Mouse (Mus musculus) intestine, embryonic 14.5 days (tissue): Measurements from ENCODE around the gene Mpdu1. TPM values are rescaled to one million over a fixed set of nuclear protein-coding genes. Genes with fewer than 3 reads are reported as not detected.

Experiments used
- ATAC-seq: fragments of 200-750 bp; cut with Nextera tagmentation; replicated peaks from 2 replicates; pipeline ENCODE4 v1.8.0; 2017; ENCODE audit warnings: low read depth, moderate number of reproducible peaks, moderate TSS enrichment, moderate library complexity; ENCODE audit not compliant: low FRiP score, low TSS enrichment
- DNase-seq: peaks from one replicate; pipeline ENCODE4 v3.0.0-alpha.2; 2018; ENCODE audit warnings: low spot score
- H3K27ac ChIP-seq: fragments of 300-500 bp; sonication (generic); 2 replicates; pipeline ENCODE4 v1.5.1; 2014; ENCODE audit warnings: low read depth, mild to moderate bottlenecking, control low read depth
- H3K27me3 ChIP-seq: fragments of 300-500 bp; sonication (generic); replicated peaks from 2 replicates; pipeline ENCODE4 v1.6.1; 2014; ENCODE audit warnings: low read length, control low read depth; ENCODE audit not compliant: control insufficient read depth, insufficient read depth
- H3K36me3 ChIP-seq: fragments of 300-500 bp; sonication (generic); 2 replicates; pipeline ENCODE4 v1.6.1; 2014; ENCODE audit warnings: low read length, control low read depth; ENCODE audit not compliant: control insufficient read depth, insufficient read depth
- H3K4me1 ChIP-seq: fragments of 300-500 bp; sonication (generic); replicated peaks from 2 replicates; pipeline ENCODE4 v1.6.1; 2014; ENCODE audit warnings: low read length, control low read depth, mixed read lengths; ENCODE audit not compliant: control insufficient read depth, insufficient read depth
- H3K4me2 ChIP-seq: fragments of 300-500 bp; sonication (generic); 2 replicates; pipeline ENCODE4 v1.6.1; 2014; ENCODE audit warnings: low read length
- H3K4me3 ChIP-seq: fragments of 300-500 bp; sonication (generic); 2 replicates; pipeline ENCODE4 v1.5.1; 2014; ENCODE audit warnings: low read depth, low read length, control low read depth, mixed read lengths
- H3K9ac ChIP-seq: fragments of 300-500 bp; sonication (generic); 2 replicates; pipeline ENCODE4 v1.6.1; 2014; ENCODE audit warnings: mild to moderate bottlenecking, low read length
- H3K9me3 ChIP-seq: fragments of 300-500 bp; sonication (generic); 2 replicates; pipeline ENCODE4 v1.6.1; 2016; ENCODE audit warnings: low read length, control low read depth; ENCODE audit not compliant: control insufficient read depth
- WGBS: fragments of 180-500 bp; shearing (Covaris S2); extraction: QIAGEN DNeasy Blood & Tissue Kit; methylation state at CpG from one replicate; pipeline ENCODE4 v1.1.7; 2014; 5-methylcytosine and 5-hydroxymethylcytosine counted together
- polyA plus RNA-seq: library from polyadenylated mRNA; unstranded; fragments of >200 nt; fragmentation: Nextera tagmentation; extraction: Ambion mirVana; gene quantifications from 2 replicates; pipeline ENCODE4 v1.2.1, GENCODE M21; 2014

Mpdu1 gene
- polyA plus RNA-seq, 1 experiment from 2014 or later = 39.3 TPM

DNA sequence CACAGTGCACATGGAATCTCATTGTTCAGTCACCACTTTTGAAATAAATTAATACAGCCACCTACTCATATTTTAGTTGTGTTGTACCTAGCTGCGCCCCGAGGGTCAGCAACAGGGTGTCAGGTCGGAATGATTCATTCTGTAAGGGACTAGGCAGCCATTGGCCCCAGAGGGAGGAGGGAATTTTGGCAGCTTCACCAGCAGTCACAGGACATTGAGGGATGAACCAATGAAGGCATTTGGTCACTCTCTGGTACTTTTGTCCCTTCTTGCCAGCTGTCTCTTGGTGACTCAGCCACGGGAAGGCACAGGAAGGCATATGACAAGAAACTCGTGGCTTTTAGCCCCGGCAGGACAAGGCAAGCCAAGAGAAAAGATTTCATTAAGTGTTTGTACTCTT, 1.4 kb upstream of the Mpdu1 start:
- peaks cover 12% of the 10 kb centered on the region for H3K4me1 ChIP-seq
- H3K4me2 ChIP-seq = no peak overlapping the region
- no peak overlapping the region; the same call in 1 of the 2 replicates for H3K27ac ChIP-seq
- no peak for ATAC-seq
- H3K9me3 ChIP-seq = no peaks in the 10 kb centered on the region
- no peaks in the 10 kb centered on the region for H3K27me3 ChIP-seq
- 84% methylated on average over 6 of the region's 6 CpGs for WGBS
- DNase-seq = no peak
- H3K9ac ChIP-seq = no peak overlapping the region
- no peak overlapping the region for H3K4me3 ChIP-seq
- peaks cover 67% of the 10 kb centered on the region for H3K36me3 ChIP-seq

DNA sequence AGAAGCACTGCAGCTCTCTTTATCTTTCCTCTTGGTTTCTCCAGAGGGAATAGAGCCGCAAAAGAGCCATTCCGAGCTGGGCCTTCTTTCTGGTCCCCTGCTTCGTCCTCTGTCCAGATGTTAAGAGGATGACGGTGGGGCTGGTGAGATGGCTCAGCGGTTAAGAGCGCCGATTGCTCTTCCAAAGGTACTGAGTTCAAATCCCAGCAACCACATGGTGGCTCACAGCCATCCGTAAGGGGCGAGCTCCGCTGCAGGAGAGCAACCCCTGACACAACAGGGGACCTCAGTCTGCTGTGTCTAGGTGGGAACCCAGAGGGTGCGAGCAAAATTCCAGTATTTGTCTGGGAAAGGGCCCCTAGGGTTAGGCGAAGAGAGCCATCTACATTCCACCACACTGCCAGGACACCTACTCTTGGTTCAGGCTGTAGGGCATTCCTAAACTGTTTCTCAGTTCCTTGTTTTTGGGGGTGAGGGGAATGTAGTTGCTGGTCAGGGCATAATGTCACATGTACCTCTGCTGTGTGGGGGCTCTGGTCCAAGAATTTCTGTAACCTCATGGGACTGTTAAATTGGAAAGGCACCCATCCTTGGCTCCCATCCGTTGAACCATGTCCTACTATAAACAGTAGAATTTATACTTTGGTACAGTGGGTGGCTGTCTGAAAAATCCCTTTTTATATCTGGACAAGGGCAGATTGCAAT, 677 bp upstream of the Mpdu1 start:
- ATAC-seq = peak; percentile 1; the same call in 1 of the 2 replicates
- Histone ChIP-seq H3K36me3 (peaks cover 67% of the 10 kb centered on the region), H3K9ac (peak overlapping the region; percentile 54)

DNA sequence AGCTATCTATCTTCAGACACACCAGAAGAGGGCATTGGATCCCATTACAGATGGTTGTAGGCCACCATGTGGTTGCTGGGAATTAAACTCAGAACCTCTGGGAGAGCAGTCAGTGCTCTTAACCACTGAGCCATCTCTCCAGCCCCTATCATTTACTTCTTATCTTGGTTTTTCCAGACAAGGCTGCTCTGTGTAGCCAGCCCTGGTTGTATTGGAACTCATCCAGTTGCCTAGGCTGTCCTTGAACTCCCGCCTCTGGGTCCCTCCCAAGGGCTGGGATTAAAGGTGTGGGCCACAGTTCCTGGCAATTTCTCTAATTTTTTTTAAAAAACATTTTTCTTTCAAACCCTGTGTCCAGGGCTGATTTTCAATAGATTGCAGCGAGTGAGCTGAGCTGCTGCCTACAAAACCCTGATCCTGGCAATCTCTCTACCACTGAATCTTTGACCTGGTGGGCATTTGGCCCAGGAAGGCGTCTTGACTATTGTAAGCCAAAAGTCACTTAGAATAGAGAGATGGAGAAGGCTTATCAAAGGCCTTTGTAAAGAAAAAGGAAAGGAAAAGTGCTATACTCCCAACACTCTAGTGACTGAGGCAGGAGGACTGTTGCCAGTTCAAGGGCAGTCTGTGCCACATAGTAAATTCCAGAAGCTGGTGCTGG, 1.1 kb downstream of the Mpdu1 start:
- DNase-seq (no peak), ATAC-seq (no peak)
- H3K9ac ChIP-seq = peak overlapping the region; percentile 54
- H3K9me3 ChIP-seq = no peaks in the 10 kb centered on the region
- H3K4me1 ChIP-seq = peaks cover 12% of the 10 kb centered on the region
- peak overlapping the region; percentile 59 for H3K4me2 ChIP-seq
- no peaks in the 10 kb centered on the region for H3K27me3 ChIP-seq
- peaks cover 68% of the 10 kb centered on the region for H3K36me3 ChIP-seq
- WGBS = 80% methylated on average over 3 of the region's 3 CpGs
- peak overlapping the region; percentile 97 for H3K27ac ChIP-seq
- H3K4me3 ChIP-seq = peak overlapping the region; percentile 65

More for the DNA sequence above, 677 bp upstream of the Mpdu1 start:
- Histone ChIP-seq H3K27me3 (no peaks in the 10 kb centered on the region), H3K4me2 (peak overlapping the region; percentile 59), H3K4me3 (peak overlapping the region; percentile 65), H3K27ac (peak overlapping the region; percentile 97), H3K9me3 (no peaks in the 10 kb centered on the region), H3K4me1 (peaks cover 12% of the 10 kb centered on the region)
- WGBS = 68% methylated on average over 13 of the region's 13 CpGs
- DNase-seq = no peak

DNA sequence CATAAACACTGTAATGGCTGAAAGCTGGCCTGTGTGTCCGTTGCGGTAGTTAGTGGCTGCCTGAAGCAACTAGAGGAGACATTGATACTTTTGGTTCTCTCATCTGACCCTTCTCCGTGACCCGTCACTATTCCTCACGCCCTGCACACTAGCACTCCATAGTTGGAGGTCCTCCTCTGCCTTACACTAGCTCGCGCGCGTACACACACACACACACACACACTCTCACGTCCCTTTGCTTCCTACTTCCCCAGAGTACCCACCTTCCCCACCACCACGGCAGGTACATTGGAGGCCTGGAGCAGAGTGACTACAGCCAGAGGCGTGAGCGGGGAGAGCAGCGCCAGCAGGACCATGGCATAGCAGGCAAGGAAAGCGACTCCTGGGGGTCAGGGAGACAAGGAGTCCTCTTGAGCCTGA, 5.0 kb downstream of the Mpdu1 start:
- H3K27me3 ChIP-seq = no peaks in the 10 kb centered on the region
- H3K9ac ChIP-seq = no peak overlapping the region
- H3K36me3 ChIP-seq = peaks cover 63% of the 10 kb centered on the region
- H3K4me1 ChIP-seq = peaks cover 11% of the 10 kb centered on the region
- 81% methylated on average over 15 of the region's 15 CpGs for WGBS
- no peak overlapping the region for H3K4me3 ChIP-seq
- DNase-seq (peak; percentile 61), ATAC-seq (no peak)
- H3K9me3 ChIP-seq = no peaks in the 10 kb centered on the region
- H3K27ac ChIP-seq = no peak overlapping the region
- no peak overlapping the region for H3K4me2 ChIP-seq

DNA sequence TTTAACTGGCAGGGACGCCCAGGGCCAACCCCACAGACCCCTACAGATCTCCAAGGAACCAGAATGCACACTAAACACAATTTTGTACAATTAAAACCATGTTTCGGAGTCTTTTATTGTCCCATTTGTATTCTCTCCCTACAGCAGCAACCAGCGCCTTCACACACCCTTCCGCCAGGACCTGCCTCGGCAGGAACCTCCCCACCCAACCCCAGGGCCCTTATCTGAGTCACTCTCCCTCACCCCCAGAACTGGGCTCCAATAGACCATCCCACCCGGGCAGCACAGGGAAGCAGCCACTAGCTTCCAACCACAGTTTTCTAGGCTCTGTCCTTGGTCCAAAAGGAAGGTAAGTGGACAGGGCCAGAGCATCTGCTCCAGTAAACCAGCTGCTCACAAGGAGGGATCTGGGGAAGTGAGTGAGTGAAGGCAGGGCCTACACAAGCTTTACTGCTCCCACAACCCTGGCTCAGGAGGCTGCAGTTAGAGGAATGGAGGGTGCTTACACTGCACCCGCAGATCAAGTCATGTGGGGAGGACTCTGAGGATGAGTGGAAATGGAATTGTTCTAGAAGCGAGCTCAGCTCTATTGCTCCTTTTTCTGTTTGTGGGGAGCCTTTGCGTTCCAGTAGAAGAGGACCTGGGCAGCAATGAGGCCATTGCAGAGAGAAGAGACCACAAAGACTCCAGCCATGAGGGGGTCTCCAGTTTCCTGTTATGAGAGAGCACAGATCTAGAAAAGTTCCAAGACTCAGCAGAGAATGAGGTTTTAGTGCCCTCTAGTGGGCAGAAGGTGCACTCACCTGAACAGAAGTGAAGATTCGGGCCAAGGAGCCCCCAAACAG, 5.6 kb downstream of the Mpdu1 start:
- DNase-seq (peak; percentile 79), ATAC-seq (no peak)
- Histone ChIP-seq H3K36me3 (peaks cover 69% of the 10 kb centered on the region), H3K4me1 (peaks cover 11% of the 10 kb centered on the region), H3K4me3 (no peak overlapping the region), H3K9me3 (no peaks in the 10 kb centered on the region), H3K4me2 (no peak overlapping the region), H3K9ac (no peak overlapping the region), H3K27me3 (no peaks in the 10 kb centered on the region), H3K27ac (no peak overlapping the region)
- WGBS = 76% methylated on average over 10 of the region's 10 CpGs

DNA sequence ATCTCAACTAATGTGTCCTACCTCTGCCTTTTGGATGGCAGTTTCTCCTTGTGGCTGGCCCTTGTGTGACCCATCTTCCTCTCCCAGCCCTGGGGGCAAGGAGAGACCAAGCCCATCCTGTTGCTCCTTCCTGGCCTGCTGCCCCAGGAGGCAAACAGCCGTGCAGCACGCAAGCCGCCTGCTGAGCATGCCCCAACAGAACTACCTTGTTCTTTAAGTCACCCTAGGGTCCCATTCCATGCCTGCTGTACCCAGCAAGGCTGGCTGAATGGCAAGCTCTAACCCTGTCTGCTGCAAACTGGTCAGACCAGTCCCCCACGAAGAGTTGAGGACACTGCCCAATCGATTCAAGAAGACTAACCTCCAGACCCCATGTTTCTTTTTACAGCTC, 6.4 kb downstream of the Mpdu1 start:
- Histone ChIP-seq H3K4me3 (no peak overlapping the region), H3K27ac (no peak overlapping the region), H3K9me3 (no peaks in the 10 kb centered on the region), H3K9ac (no peak overlapping the region), H3K27me3 (no peaks in the 10 kb centered on the region), H3K36me3 (peaks cover 77% of the 10 kb centered on the region), H3K4me2 (no peak overlapping the region), H3K4me1 (peaks cover 6% of the 10 kb centered on the region; the same call in 1 of the 2 replicates)
- ATAC-seq = no peak
- no peak for DNase-seq
- 79% methylated on average over 5 of the region's 5 CpGs for WGBS

DNA sequence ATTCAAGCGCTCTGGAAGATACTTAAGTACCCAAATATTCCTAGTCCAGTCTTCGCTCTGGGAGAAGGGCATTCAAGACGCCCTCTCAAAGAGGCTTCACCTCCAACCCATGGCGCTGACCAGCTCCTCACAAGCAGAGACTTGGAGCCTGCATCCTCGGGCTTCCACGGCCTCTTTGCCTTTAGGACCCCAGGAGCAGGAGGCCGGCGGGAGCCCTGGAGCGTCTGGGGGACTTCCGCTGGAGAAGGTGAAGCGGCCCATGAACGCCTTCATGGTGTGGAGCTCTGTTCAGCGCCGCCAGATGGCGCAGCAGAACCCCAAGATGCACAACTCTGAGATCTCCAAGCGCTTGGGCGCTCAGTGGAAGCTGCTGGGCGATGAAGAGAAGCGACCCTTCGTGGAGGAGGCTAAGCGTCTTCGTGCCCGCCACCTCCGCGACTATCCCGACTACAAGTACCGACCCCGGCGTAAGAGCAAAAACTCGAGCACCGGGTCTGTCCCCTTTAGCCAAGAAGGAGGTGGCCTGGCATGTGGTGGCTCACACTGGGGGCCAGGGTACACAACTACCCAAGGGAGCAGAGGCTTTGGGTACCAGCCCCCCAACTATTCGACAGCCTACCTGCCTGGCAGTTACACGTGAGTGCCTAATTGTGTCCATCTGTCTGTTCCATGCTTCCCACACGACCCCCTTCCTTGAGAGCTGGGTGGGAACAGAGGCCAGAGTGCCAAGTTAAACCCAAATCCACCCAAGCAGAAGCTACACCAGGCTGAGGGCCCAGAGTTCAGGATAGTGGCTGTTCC, 7.0 kb downstream of the Mpdu1 start, which contains the start of gene Sox15:
Sox15 (plus strand) TSS at position 51 of the 801 bp plus-strand sequence.
- Histone ChIP-seq H3K9me3 (no peaks in the 10 kb centered on the region), H3K9ac (no peak within 1 kb of the TSS)
- DNase-seq = peak; percentile 86

DNA sequence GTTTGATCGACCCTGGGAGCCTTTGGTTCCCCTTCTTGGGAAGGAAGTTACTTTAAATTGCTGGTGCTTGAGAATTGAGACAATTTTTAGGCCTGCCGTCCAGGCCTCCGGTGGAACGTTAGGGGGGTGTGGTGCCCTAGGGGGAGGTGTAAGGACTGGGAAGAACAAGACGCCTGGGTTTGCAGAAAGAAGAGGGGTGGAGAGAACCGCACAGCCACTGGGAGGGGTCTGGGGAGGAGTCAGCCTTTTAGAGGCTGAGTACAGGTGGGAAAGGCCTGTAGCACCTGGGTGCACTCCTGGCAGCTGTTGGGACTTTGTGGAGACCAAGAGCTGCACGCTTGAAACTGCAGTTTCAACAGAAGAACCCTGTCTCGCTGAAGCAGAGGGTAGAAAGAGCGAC, 7.7 kb downstream of the Mpdu1 start:
- DNase-seq = peak; percentile 57

More for the DNA sequence above, 7.0 kb downstream of the Mpdu1 start, which contains the start of gene Sox15:
- no peak within 1 kb of the TSS for H3K4me3 ChIP-seq
- H3K4me1 ChIP-seq = peaks cover 6% of the 10 kb centered on the region; the same call in 1 of the 2 replicates
- no peak within 1 kb of the TSS for H3K4me2 ChIP-seq
- peak within 1 kb of the TSS; percentile 22; the same call in 1 of the 2 replicates for H3K27ac ChIP-seq
- WGBS = 24% methylated on average over 34 of the region's 34 CpGs
- no peaks in the 10 kb centered on the region for H3K27me3 ChIP-seq
- H3K36me3 ChIP-seq = peaks cover 83% of the 10 kb centered on the region
- ATAC-seq = peak; percentile 71

More for the DNA sequence above, 7.7 kb downstream of the Mpdu1 start:
- WGBS = 39% methylated on average over 9 of the region's 9 CpGs
- peaks cover 6% of the 10 kb centered on the region; the same call in 1 of the 2 replicates for H3K4me1 ChIP-seq
- H3K36me3 ChIP-seq = peaks cover 84% of the 10 kb centered on the region
- H3K27me3 ChIP-seq = no peaks in the 10 kb centered on the region
- no peak for ATAC-seq
- H3K9me3 ChIP-seq = no peaks in the 10 kb centered on the region
- H3K9ac ChIP-seq = no peak overlapping the region
- H3K4me3 ChIP-seq = no peak overlapping the region
- peak overlapping the region; percentile 22; the same call in 1 of the 2 replicates for H3K27ac ChIP-seq
- H3K4me2 ChIP-seq = no peak overlapping the region
